Mouse (Mus musculus): Measurements from ENCODE around the gene Dennd5a.
"Not testable (repeated sequence)": the region's sequence is repeated elsewhere in the genome, so short reads cannot be mapped to it uniquely, and the experiment has no call there.

Dennd5a gene

GRCm38 (mm10) chr7:109959716-109960612 is at the start of gene Dennd5a:
Dennd5a (minus strand) TSS chr7:109960470.
- DNase-seq, result peak; percentile 92 to 94

- no peak for DNase-seq
Observed at GRCm38 (mm10) chr7:110009084-110009483, 48.8 kb upstream of the Dennd5a start.

GRCm38 (mm10) chr7:110008513-110008912 is 48.2 kb upstream of the Dennd5a start:
- no peak for DNase-seq

- no peak for DNase-seq
Observed at GRCm38 (mm10) chr7:110006471-110007195, 46.4 kb upstream of the Dennd5a start.

- DNase-seq, result no peak
Observed at GRCm38 (mm10) chr7:110005976-110006375, 45.7 kb upstream of the Dennd5a start.

GRCm38 (mm10) chr7:110002968-110003367 is 42.7 kb upstream of the Dennd5a start:
- peak; percentile 65 to 67 for DNase-seq

- DNase-seq, result no peak
Observed at GRCm38 (mm10) chr7:110002092-110002491, 41.8 kb upstream of the Dennd5a start.

- no peak for DNase-seq
Observed at GRCm38 (mm10) chr7:109998388-109998787, 38.1 kb upstream of the Dennd5a start.

- DNase-seq, result peak; percentile 24 to 41
Observed at GRCm38 (mm10) chr7:109993157-109993959, 33.1 kb upstream of the Dennd5a start.

- no peak for DNase-seq
Observed at GRCm38 (mm10) chr7:109991286-109991685, 31.0 kb upstream of the Dennd5a start.

GRCm38 (mm10) chr7:109986775-109987174 is 26.5 kb upstream of the Dennd5a start, which contains the start of gene Tmem41b:
Tmem41b (minus strand) TSS chr7:109986929.
- peak; percentile 26 to 42 for DNase-seq

GRCm38 (mm10) chr7:109986133-109986669 is 25.9 kb upstream of the Dennd5a start:
- DNase-seq, result peak; percentile 100

GRCm38 (mm10) chr7:109985661-109986132 is 25.4 kb upstream of the Dennd5a start:
- peak in 1 of 2 experiments; percentile 61 for DNase-seq

- DNase-seq, result not testable (repeated sequence)
Observed at GRCm38 (mm10) chr7:109984608-109985007, 24.3 kb upstream of the Dennd5a start.

GRCm38 (mm10) chr7:109977131-109977530 is 16.9 kb upstream of the Dennd5a start:
- peak; percentile 59 to 62 for DNase-seq

- DNase-seq, result peak; percentile 43 to 53
Observed at GRCm38 (mm10) chr7:109975966-109976715, 15.9 kb upstream of the Dennd5a start.

GRCm38 (mm10) chr7:109969542-109969941 is 9.3 kb upstream of the Dennd5a start:
- no peak for DNase-seq

GRCm38 (mm10) chr7:109968924-109969450 is 8.7 kb upstream of the Dennd5a start:
- peak; percentile 91 to 92 for DNase-seq

- DNase-seq, result peak; percentile 60 to 73
Observed at GRCm38 (mm10) chr7:109967805-109968579, 7.7 kb upstream of the Dennd5a start.

- no peak for DNase-seq
Observed at GRCm38 (mm10) chr7:109965658-109966057, 5.4 kb upstream of the Dennd5a start.

Measured in cerebellum, postnatal 10 days (tissue).